Mouse (Mus musculus): ENCODE measurements around the gene Sdccag8. TPM values are rescaled to one million over a fixed set of nuclear protein-coding genes. Genes with fewer than 3 reads are reported as not detected.

Gene Sdccag8
- polyA plus RNA-seq, 1 experiment from 2014 or later: 14.6 TPM

DNA sequence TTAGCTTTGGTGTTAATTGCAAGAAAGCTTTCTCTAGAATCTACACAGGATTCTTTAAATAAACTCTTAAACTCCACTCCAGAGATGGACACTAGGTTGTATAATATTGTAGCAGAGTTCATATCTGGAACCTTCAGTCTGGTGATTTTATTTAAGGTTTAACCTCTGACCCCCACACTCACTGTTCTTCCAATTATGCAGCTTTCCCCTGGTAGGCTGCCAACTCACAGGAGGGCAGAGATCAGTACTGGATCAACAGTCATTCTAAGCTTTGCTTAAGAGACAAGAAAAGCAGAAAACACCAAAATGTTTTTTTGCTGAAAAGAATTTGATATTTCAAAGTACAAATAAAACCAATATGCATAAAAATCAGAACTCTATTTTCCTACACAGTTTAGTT lies 231.4 kb downstream of the Sdccag8 start:
- Histone ChIP-seq H3K27me3 (ENCODE audit: control insufficient read depth, insufficient read depth, low read length) (no peaks in the 10 kb centered on the region), H3K4me1 (ENCODE audit: control insufficient read depth, insufficient read depth, low read length) (no peaks in the 10 kb centered on the region), H3K27ac (replicated peaks; ENCODE audit: low read depth, low read length) (no peak overlapping the region), H3K9ac (ENCODE audit: low read length) (no peak overlapping the region), H3K4me2 (ENCODE audit: low read depth, severe bottlenecking) (no peak overlapping the region), H3K36me3 (ENCODE audit: control insufficient read depth, insufficient read depth, low read length) (no peaks in the 10 kb centered on the region), H3K9me3 (ENCODE audit: control insufficient read depth, low read length) (no peaks in the 10 kb centered on the region), H3K4me3 (ENCODE audit: low read depth, low read length) (no peak overlapping the region)
- ATAC-seq (ENCODE audit: insufficient number of reproducible peaks, low FRiP score, low TSS enrichment, low read depth): no peak
- no peak for DNase-seq (ENCODE audit: low spot score)

- Histone ChIP-seq H3K4me3 (ENCODE audit: low read depth, low read length) (no peak overlapping the region), H3K9me3 (ENCODE audit: control insufficient read depth, low read length) (no peaks in the 10 kb centered on the region), H3K27me3 (ENCODE audit: control insufficient read depth, insufficient read depth, low read length) (no peaks in the 10 kb centered on the region), H3K4me2 (ENCODE audit: low read depth, severe bottlenecking) (no peak overlapping the region), H3K4me1 (ENCODE audit: control insufficient read depth, insufficient read depth, low read length) (no peaks in the 10 kb centered on the region), H3K27ac (replicated peaks; ENCODE audit: low read depth, low read length) (no peak overlapping the region), H3K36me3 (ENCODE audit: control insufficient read depth, insufficient read depth, low read length) (no peaks in the 10 kb centered on the region), H3K9ac (ENCODE audit: low read length) (no peak overlapping the region)
- DNase-seq (ENCODE audit: low spot score) (no peak), ATAC-seq (ENCODE audit: insufficient number of reproducible peaks, low FRiP score, low TSS enrichment, low read depth) (no peak)
- 74% methylated on average over 2 of the region's 2 CpGs for WGBS
Observed at GRCm38 (mm10) chr1:177046963-177047362, 232.5 kb downstream of the Sdccag8 start.

- Histone ChIP-seq H3K36me3 (ENCODE audit: control insufficient read depth, insufficient read depth, low read length) (no peaks in the 10 kb centered on the region), H3K4me1 (ENCODE audit: control insufficient read depth, insufficient read depth, low read length) (no peaks in the 10 kb centered on the region), H3K27ac (replicated peaks; ENCODE audit: low read depth, low read length) (no peak overlapping the region), H3K4me3 (ENCODE audit: low read depth, low read length) (no peak overlapping the region), H3K27me3 (ENCODE audit: control insufficient read depth, insufficient read depth, low read length) (no peaks in the 10 kb centered on the region), H3K9me3 (ENCODE audit: control insufficient read depth, low read length) (no peaks in the 10 kb centered on the region), H3K4me2 (ENCODE audit: low read depth, severe bottlenecking) (no peak overlapping the region), H3K9ac (ENCODE audit: low read length) (no peak overlapping the region)
- ATAC-seq (ENCODE audit: insufficient number of reproducible peaks, low FRiP score, low TSS enrichment, low read depth) (no peak), DNase-seq (ENCODE audit: low spot score) (no peak)
- 89% methylated on average over 2 of the region's 2 CpGs for whole genome bisulfite sequencing
Observed at GRCm38 (mm10) chr1:177048773-177049172, 234.3 kb downstream of the Sdccag8 start.

GRCm38 (mm10) chr1:177051366-177051963 lies 237.0 kb downstream of the Sdccag8 start:
- Histone ChIP-seq H3K9ac (ENCODE audit: low read length) (no peak overlapping the region), H3K9me3 (ENCODE audit: control insufficient read depth, low read length) (no peaks in the 10 kb centered on the region), H3K4me1 (ENCODE audit: control insufficient read depth, insufficient read depth, low read length) (no peaks in the 10 kb centered on the region), H3K4me3 (ENCODE audit: low read depth, low read length) (no peak overlapping the region), H3K27me3 (ENCODE audit: control insufficient read depth, insufficient read depth, low read length) (no peaks in the 10 kb centered on the region), H3K4me2 (ENCODE audit: low read depth, severe bottlenecking) (no peak overlapping the region), H3K36me3 (ENCODE audit: control insufficient read depth, insufficient read depth, low read length) (no peaks in the 10 kb centered on the region), H3K27ac (replicated peaks; ENCODE audit: low read depth, low read length) (no peak overlapping the region)
- no peak for ATAC-seq (ENCODE audit: insufficient number of reproducible peaks, low FRiP score, low TSS enrichment, low read depth)
- WGBS: 91% methylated on average over 11 of the region's 11 CpGs
- no peak for DNase-seq (ENCODE audit: low spot score)

DNA sequence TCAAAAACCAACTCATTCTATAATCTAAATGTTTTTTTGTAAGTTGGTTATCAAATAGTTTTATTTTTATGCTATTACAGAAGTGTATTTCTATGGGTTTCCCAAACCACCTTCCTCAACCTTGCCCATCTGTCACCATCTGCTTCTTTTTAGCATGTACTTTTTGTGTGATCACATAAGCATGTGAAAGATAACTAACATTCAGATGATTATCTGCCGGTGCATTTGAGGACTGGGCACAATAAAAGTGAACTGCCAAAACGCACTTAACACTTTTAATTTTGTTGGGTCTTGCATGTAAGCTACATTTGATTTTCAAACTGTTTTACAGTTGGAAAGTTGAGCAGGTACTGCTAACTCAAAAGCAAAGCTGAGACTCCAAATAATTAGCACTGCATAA lies 240.4 kb downstream of the Sdccag8 start:
- H3K36me3 ChIP-seq (ENCODE audit: control insufficient read depth, insufficient read depth, low read length): no peaks in the 10 kb centered on the region
- H3K4me2 ChIP-seq (ENCODE audit: low read depth, severe bottlenecking): no peak overlapping the region
- WGBS: 77% methylated on average over 2 of the region's 2 CpGs
- no peaks in the 10 kb centered on the region for H3K9me3 ChIP-seq (ENCODE audit: control insufficient read depth, low read length)
- no peak overlapping the region for H3K4me3 ChIP-seq (ENCODE audit: low read depth, low read length)
- no peaks in the 10 kb centered on the region for H3K27me3 ChIP-seq (ENCODE audit: control insufficient read depth, insufficient read depth, low read length)
- no peak overlapping the region for H3K9ac ChIP-seq (ENCODE audit: low read length)
- DNase-seq (ENCODE audit: low spot score): no peak
- H3K4me1 ChIP-seq (ENCODE audit: control insufficient read depth, insufficient read depth, low read length): no peaks in the 10 kb centered on the region
- H3K27ac ChIP-seq (replicated peaks; ENCODE audit: low read depth, low read length): no peak overlapping the region
- no peak for ATAC-seq (ENCODE audit: insufficient number of reproducible peaks, low FRiP score, low TSS enrichment, low read depth)

- no peaks in the 10 kb centered on the region for H3K27me3 ChIP-seq (ENCODE audit: control insufficient read depth, insufficient read depth, low read length)
- no peak for ATAC-seq (ENCODE audit: insufficient number of reproducible peaks, low FRiP score, low TSS enrichment, low read depth)
- WGBS: 92% methylated on average over 2 of the region's 2 CpGs
Observed at GRCm38 (mm10) chr1:177061761-177062160, 247.3 kb downstream of the Sdccag8 start.

GRCm38 (mm10) chr1:177065732-177066131 lies 251.3 kb downstream of the Sdccag8 start:
- H3K27ac ChIP-seq (replicated peaks; ENCODE audit: low read depth, low read length): no peak overlapping the region
- no peaks in the 10 kb centered on the region for H3K9me3 ChIP-seq (ENCODE audit: control insufficient read depth, low read length)
- H3K36me3 ChIP-seq (ENCODE audit: control insufficient read depth, insufficient read depth, low read length): no peaks in the 10 kb centered on the region
- no peak overlapping the region for H3K4me2 ChIP-seq (ENCODE audit: low read depth, severe bottlenecking)
- no peak overlapping the region for H3K9ac ChIP-seq (ENCODE audit: low read length)
- ATAC-seq (ENCODE audit: insufficient number of reproducible peaks, low FRiP score, low TSS enrichment, low read depth) (no peak), DNase-seq (ENCODE audit: low spot score) (no peak)
- H3K27me3 ChIP-seq (ENCODE audit: control insufficient read depth, insufficient read depth, low read length): no peaks in the 10 kb centered on the region
- no peak overlapping the region for H3K4me3 ChIP-seq (ENCODE audit: low read depth, low read length)
- no peaks in the 10 kb centered on the region for H3K4me1 ChIP-seq (ENCODE audit: control insufficient read depth, insufficient read depth, low read length)

More at GRCm38 (mm10) chr1:177061761-177062160, 247.3 kb downstream of the Sdccag8 start:
- DNase-seq (ENCODE audit: low spot score): no peak
- no peaks in the 10 kb centered on the region for H3K4me1 ChIP-seq (ENCODE audit: control insufficient read depth, insufficient read depth, low read length)
- no peak overlapping the region for H3K27ac ChIP-seq (replicated peaks; ENCODE audit: low read depth, low read length)
- no peaks in the 10 kb centered on the region for H3K36me3 ChIP-seq (ENCODE audit: control insufficient read depth, insufficient read depth, low read length)
- H3K4me3 ChIP-seq (ENCODE audit: low read depth, low read length): no peak overlapping the region
- H3K9ac ChIP-seq (ENCODE audit: low read length): no peak overlapping the region
- no peak overlapping the region for H3K4me2 ChIP-seq (ENCODE audit: low read depth, severe bottlenecking)
- no peaks in the 10 kb centered on the region for H3K9me3 ChIP-seq (ENCODE audit: control insufficient read depth, low read length)

DNA sequence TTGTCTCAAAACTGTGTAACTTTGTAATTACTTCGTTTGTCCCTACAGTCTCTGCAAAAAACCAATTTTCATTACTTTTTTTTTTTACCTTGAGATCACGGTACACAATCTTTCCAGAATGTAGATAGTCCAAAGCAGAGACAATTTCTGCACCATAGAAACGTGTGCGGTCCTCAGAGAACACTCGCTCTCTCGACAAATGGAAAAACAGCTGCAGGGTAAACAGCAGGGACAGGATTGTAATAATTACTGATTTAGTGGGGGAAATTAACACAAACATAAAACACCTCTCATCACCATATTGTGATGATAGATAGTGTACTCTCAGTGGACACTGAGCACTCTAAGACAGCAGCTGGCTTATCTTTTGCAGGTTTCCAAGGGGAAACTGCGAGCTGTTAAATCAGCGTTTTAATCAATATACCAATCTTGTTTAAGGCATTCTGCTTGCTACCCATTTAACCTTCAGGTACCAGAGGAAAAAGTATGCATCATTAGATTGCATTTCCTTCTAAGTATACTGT lies 252.7 kb downstream of the Sdccag8 start:
- H3K36me3 ChIP-seq (ENCODE audit: control insufficient read depth, insufficient read depth, low read length): no peaks in the 10 kb centered on the region
- H3K27ac ChIP-seq (replicated peaks; ENCODE audit: low read depth, low read length): no peak overlapping the region
- H3K4me3 ChIP-seq (ENCODE audit: low read depth, low read length): no peak overlapping the region
- H3K4me1 ChIP-seq (ENCODE audit: control insufficient read depth, insufficient read depth, low read length): no peaks in the 10 kb centered on the region
- no peak overlapping the region for H3K9ac ChIP-seq (ENCODE audit: low read length)
- no peak for DNase-seq (ENCODE audit: low spot score)
- H3K4me2 ChIP-seq (ENCODE audit: low read depth, severe bottlenecking): no peak overlapping the region
- 79% methylated on average over 8 of the region's 8 CpGs for WGBS
- no peaks in the 10 kb centered on the region for H3K27me3 ChIP-seq (ENCODE audit: control insufficient read depth, insufficient read depth, low read length)
- no peak for ATAC-seq (ENCODE audit: insufficient number of reproducible peaks, low FRiP score, low TSS enrichment, low read depth)
- no peaks in the 10 kb centered on the region for H3K9me3 ChIP-seq (ENCODE audit: control insufficient read depth, low read length)

DNA sequence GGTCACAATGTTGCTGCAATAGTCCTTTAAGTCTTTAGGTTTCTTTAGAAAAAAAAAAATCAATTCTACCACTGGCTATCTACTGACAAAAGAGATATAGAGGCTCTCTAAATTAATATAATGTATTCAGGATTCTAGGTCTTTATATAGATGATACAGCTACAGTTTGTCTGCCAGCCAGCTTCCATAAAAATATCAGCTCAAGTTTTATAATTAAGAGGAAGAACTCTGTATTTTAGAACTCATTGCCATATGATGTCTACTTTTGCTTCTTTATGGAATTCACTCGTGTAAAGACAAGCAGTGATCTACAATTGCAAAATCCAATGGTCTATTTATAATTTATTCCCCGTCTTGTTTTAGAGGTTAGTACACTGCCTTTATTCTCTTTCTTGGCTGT lies 254.7 kb downstream of the Sdccag8 start:
- DNase-seq (ENCODE audit: low spot score): no peak
- no peaks in the 10 kb centered on the region for H3K36me3 ChIP-seq (ENCODE audit: control insufficient read depth, insufficient read depth, low read length)
- H3K4me3 ChIP-seq (ENCODE audit: low read depth, low read length): no peak overlapping the region
- H3K9me3 ChIP-seq (ENCODE audit: control insufficient read depth, low read length): no peaks in the 10 kb centered on the region
- no peak overlapping the region for H3K9ac ChIP-seq (ENCODE audit: low read length)
- H3K4me2 ChIP-seq (ENCODE audit: low read depth, severe bottlenecking): no peak overlapping the region
- no peak for ATAC-seq (ENCODE audit: insufficient number of reproducible peaks, low FRiP score, low TSS enrichment, low read depth)
- no peak overlapping the region for H3K27ac ChIP-seq (replicated peaks; ENCODE audit: low read depth, low read length)
- no peaks in the 10 kb centered on the region for H3K4me1 ChIP-seq (ENCODE audit: control insufficient read depth, insufficient read depth, low read length)
- no peaks in the 10 kb centered on the region for H3K27me3 ChIP-seq (ENCODE audit: control insufficient read depth, insufficient read depth, low read length)
- 89% methylated on average over 2 of the region's 2 CpGs for WGBS

Measured in limb, embryonic 11.5 days (tissue).